Mouse (Mus musculus): ENCODE measurements around the gene Tmsb10.

- TF ChIP-seq CTCF (IDR thresholded peaks at IDR 0.05; ENCODE audit: extremely low read depth, insufficient read length, insufficient replicate concordance, low read depth, low read length) (no peak), POLR2A (IDR thresholded peaks at IDR 0.05; ENCODE audit: low read depth, low read length) (no peak)
Observed at GRCm38 (mm10) chr6:72947960-72948359, 10.6 kb downstream of the Tmsb10 start.

Measured in small intestine, adult 2 months (tissue).